Mouse (Mus musculus) olfactory bulb, adult 2 months (tissue): Measurements from ENCODE around the gene Vrk1. TPM values are rescaled to one million over a fixed set of nuclear protein-coding genes. Genes with fewer than 3 reads are reported as not detected.

Experiments used
- H3K27ac ChIP-seq: fragments of 200-500 bp; 2 replicates; pipeline ENCODE4 v1.5.1; 2012; ENCODE audit warnings: low read depth, low read length; ENCODE audit not compliant: insufficient read depth
- H3K4me1 ChIP-seq: fragments of 200-500 bp; 2 replicates; pipeline ENCODE4 v1.6.1; 2012; ENCODE audit warnings: low read length; ENCODE audit not compliant: control insufficient read depth, insufficient read depth
- H3K4me3 ChIP-seq: fragments of 200-500 bp; 2 replicates; pipeline ENCODE4 v1.5.1; 2012; ENCODE audit warnings: mild to moderate bottlenecking, low read depth, low read length, moderate library complexity; ENCODE audit not compliant: insufficient read depth
- CTCF ChIP-seq: fragments of 200-500 bp; IDR thresholded peaks from 2 replicates; pipeline ENCODE4 v1.5.1; 2012; ENCODE audit warnings: low read depth, mild to moderate bottlenecking, low read length, moderate library complexity; ENCODE audit not compliant: insufficient read depth
- POLR2A ChIP-seq: fragments of 200-500 bp; IDR thresholded peaks from 2 replicates; pipeline ENCODE4 v1.6.1; 2012; ENCODE audit warnings: mild to moderate bottlenecking, low read depth, low read length, moderate library complexity; ENCODE audit not compliant: insufficient read depth
- WGBS: fragments of 180-500 bp; shearing (Covaris S2); methylation state at CpG from one replicate; pipeline ENCODE4 v1.1.7; 2018; 5-methylcytosine and 5-hydroxymethylcytosine counted together
- polyA plus RNA-seq: library from polyadenylated mRNA; stranded (reverse); fragments of >200 nt; gene quantifications from 2 replicates; pipeline ENCODE4 v1.2.4, GENCODE M21; 2012; ENCODE audit warnings: low replicate concordance; ENCODE audit not compliant: missing spikeins, insufficient read depth, insufficient read length

Vrk1 gene
- polyA plus RNA-seq, 1 experiment, result not detected

DNA sequence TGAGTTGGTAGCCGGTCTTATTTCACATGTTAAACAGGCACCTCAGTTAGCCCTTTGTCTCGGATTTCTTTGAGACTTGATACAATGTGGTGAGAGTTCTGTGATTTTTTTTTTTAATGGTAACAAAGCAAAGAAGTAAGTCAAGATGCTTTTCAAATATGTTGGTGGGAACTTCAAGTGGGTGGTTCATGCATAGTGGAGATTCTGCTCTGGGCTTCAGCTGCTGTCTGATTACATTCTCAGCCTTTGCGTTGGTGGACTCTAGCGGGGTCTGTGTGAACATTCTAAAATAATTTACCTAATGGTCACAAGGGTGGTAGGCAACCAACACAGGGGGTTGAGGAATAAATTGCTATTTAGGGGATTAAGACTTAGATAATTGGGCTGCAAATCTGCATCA, 14.1 kb upstream of the Vrk1 start:
- TF ChIP-seq POLR2A (no peak), CTCF (no peak)
- no peak overlapping the region for H3K4me3 ChIP-seq
- no peak overlapping the region for H3K27ac ChIP-seq

DNA sequence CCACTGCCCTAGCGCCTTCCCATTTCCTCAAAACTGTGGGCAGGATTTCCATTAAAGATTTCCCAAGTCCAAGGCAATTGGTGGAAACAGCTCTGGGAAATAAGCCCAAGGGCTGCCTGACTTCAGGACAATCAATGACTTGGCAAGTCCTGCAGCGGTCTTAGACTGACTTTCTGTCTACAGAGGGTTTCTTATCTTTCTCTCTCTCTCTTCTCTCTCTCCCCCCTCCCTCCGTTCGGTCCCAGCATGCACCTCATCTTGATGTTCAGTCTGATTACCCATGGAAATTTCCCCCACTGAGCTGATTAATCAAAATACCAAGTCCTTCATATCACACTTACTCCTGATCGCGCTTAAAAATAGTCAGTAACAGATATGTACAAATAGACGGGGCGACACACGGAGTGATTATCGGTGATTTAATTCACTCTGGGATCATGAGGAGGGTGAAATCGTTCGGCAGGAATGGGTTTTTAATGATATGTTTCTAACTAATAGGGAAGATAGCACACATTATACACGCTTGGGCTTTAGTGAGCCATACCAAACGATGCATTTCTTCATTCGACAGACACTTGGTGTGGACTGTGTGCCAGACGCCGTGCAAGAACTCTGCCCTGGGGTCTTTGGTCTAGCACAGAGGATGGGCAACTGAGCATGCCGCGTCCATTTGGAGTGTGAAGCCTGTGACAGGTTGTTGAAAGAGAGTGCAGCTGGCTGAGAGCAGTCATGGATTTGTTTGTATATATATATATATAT, 12.8 kb upstream of the Vrk1 start:
- H3K4me1 ChIP-seq, result peaks cover 8% of the 10 kb centered on the region; the same call in 1 of the 2 replicates
- H3K27ac ChIP-seq, result no peak overlapping the region
- no peak overlapping the region for H3K4me3 ChIP-seq
- TF ChIP-seq POLR2A, result no peak
- TF ChIP-seq CTCF, result no peak
- 54% methylated on average over 19 of the region's 19 CpGs for WGBS

More for the DNA sequence above, 14.1 kb upstream of the Vrk1 start:
- peaks cover 8% of the 10 kb centered on the region; the same call in 1 of the 2 replicates for H3K4me1 ChIP-seq
- 74% methylated on average over 4 of the region's 4 CpGs for WGBS

DNA sequence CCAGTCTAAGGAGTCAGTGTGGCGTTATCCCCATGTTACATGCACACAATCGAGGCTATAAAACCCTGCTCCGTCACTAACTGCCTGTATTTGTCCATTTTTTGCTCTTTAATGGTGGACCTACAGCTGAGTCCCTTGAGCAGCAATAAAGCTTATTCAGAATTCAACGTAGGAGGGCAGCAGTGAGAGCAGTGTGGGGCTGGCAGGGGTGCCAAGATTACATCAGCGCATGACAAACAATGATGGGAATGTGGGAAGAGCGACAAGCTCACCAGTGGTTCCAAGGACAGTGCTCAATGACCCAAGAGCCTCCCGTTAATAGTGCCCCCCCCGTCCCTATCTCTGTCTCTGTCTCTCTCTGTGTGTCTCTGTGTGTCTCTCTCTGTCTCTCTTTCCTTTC, 8.3 kb upstream of the Vrk1 start:
- no peaks in the 10 kb centered on the region for H3K4me1 ChIP-seq
- no peak overlapping the region for H3K4me3 ChIP-seq
- no peak for TF ChIP-seq CTCF
- no peak for TF ChIP-seq POLR2A
- WGBS, result 51% methylated on average over 8 of the region's 8 CpGs
- H3K27ac ChIP-seq, result no peak overlapping the region

DNA sequence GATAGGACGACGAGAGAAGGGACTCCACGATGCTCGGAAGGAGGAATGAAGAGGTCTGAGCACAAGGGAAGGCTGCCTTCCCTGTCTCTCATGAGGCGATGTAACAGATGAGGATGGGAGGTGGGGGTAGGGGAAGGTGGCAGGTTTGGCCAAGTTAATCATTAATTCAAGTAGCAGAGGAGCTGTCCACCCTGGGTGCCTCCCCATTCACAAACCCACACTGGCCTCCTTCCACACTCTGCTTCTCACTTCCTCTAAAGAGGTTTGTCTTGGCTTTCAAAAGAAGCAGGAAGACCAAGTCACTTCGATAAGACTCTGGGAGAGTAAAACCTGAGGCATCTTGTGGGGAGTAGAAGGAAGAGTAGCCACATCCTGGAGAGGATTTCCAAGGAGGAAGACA, 5.3 kb upstream of the Vrk1 start:
- no peak for TF ChIP-seq POLR2A
- TF ChIP-seq CTCF, result no peak
- Histone ChIP-seq H3K27ac (no peak overlapping the region), H3K4me3 (no peak overlapping the region), H3K4me1 (no peaks in the 10 kb centered on the region; the same call in 1 of the 2 replicates)
- 89% methylated on average over 6 of the region's 6 CpGs for WGBS

DNA sequence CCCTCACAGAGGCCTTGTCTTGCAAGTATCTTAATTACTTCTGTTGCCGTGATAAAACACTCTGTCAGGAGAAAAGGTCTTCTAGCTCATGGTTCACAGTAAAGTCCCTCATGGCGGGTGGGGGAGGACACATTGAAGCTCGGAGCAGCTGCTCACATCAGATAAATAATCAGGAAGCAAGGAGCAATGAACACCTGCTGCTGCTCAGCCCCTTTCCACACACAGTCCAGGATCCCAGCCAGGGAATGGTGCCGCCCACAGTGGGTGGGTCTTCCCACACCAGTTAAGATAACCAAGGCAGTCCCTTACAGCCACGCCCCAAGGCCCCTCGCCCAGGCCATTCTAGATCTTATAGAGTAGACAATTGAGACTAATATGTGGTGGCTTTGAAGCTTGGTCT, 3.8 kb upstream of the Vrk1 start:
- H3K4me3 ChIP-seq, result no peak overlapping the region
- no peak overlapping the region for H3K27ac ChIP-seq
- TF ChIP-seq POLR2A, result no peak
- no peak for TF ChIP-seq CTCF
- 80% methylated on average over 6 of the region's 6 CpGs for WGBS
- H3K4me1 ChIP-seq, result peaks cover 4% of the 10 kb centered on the region

DNA sequence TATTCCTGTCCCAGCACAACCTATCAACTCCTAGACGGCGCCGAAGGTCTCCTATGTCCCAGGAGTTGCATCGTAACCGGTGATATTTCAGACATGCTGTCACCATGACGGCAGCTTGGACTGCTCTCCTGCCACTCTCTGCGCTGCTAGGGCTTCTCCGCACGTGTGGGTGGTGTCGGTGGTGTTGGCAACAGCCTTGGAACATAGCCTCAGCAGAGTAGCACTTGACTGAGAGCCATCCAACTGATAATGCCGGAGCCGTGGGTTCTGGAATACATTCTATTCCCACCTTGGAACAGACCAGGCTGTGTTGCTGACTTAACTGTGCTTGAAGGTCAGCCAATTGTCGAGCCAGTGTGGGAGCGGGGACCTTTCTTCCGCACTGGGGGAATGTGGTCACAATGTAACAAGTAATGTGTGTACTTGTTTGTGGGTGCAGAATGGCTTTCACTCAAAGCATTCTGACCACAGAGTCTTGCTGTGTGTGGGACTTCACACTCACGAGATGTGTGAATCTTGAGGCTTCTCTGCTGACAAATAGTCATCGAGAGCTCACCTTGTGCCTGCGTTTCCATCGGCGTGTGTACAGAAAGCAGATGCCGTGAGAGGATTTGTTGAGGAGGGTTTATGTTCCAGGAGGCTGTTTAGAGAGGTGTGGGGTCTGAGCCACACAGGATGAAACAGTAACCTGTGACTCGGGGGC, 1.5 kb upstream of the Vrk1 start:
- Histone ChIP-seq H3K4me3 (no peak overlapping the region), H3K27ac (no peak overlapping the region), H3K4me1 (peaks cover 4% of the 10 kb centered on the region)
- TF ChIP-seq CTCF (no peak), POLR2A (no peak)
- WGBS, result 81% methylated on average over 22 of the region's 22 CpGs

DNA sequence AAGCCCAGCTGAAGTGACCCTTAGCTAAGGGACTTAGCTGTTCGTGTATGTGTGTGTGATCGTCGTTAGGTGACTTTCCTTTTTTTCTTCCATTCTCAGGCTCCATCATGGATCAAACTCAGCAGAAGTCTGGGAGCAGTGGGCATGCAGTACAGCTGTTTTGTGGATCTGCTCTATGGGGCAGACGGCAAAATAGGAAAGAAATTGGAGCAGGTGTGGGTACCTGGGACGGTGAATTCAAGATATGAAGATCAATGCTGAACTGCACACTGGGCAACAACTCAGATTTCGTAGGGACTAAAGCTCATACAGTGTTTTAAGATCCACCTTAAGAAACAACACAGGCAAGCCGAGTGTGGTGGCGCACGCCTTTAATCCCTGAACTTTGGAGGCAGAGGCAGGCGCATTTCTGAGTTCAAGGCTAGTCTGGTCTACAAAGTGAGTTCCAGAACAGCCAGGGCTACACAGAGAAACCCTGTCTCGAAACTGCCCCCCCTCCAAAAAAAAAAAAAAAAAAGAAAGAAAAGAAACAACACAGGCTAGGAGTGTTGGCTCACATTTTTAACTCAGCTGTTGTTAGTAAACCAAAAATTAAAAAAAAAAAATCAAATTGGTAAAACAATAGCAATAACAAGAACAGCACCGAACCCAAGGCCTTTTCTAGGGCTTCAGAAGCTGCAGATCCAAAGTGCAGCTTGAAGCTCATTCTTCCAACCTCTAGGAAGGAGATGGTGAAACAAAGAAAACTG, 732 bp upstream of the Vrk1 start:
- peaks cover 4% of the 10 kb centered on the region for H3K4me1 ChIP-seq
- TF ChIP-seq CTCF, result no peak
- no peak overlapping the region for H3K27ac ChIP-seq
- WGBS, result 78% methylated on average over 12 of the region's 12 CpGs
- H3K4me3 ChIP-seq, result no peak overlapping the region

DNA sequence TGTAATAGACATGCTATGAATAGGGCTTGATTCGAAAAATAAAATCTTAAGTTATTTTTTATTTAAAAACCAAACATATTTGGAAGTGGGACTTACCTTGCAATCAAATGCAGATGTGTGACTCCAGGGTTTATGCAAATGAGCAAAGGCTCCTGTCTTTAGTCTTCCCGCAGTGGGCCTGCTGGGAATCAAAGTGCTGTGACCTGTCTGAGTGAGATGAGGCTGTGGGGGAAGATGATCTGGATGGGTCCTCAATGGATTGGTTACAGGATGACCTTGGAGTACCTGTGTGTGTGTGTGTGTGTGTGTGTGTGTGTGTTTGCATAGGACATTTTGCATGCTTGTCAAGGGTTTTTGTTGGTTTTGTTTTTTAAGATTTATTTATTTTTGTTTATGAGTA, 2.1 kb downstream of the Vrk1 start:
- Histone ChIP-seq H3K4me3 (no peak overlapping the region), H3K4me1 (peaks cover 4% of the 10 kb centered on the region), H3K27ac (no peak overlapping the region)
- TF ChIP-seq CTCF, result no peak
- TF ChIP-seq POLR2A, result no peak
- 77% methylated on average over 2 of the region's 2 CpGs for WGBS
